Mouse (Mus musculus) midbrain, postnatal 0 days (tissue): Measurements from ENCODE around the gene Gcfc2. TPM values are rescaled to one million over a fixed set of nuclear protein-coding genes. Genes with fewer than 3 reads are reported as not detected.

ENCODE experiments used
- ATAC-seq: fragments of 200-750 bp; cut with Nextera tagmentation; 2 replicates; pipeline ENCODE4 v1.8.0; 2017; ENCODE audit warnings: moderate number of reproducible peaks, mild to moderate bottlenecking, moderate TSS enrichment, moderate library complexity; ENCODE audit not compliant: low FRiP score
- DNase-seq: peaks from one replicate; pipeline ENCODE4 v3.0.0-alpha.2; 2015; ENCODE audit warnings: low spot score
- H3K27ac ChIP-seq: fragments of 300-500 bp; sonication (generic); 2 replicates; pipeline ENCODE4 v1.5.1; 2014; ENCODE audit warnings: low read depth, mild to moderate bottlenecking, low read length, mixed read lengths
- H3K27me3 ChIP-seq: fragments of 300-500 bp; sonication (generic); 2 replicates; pipeline ENCODE4 v1.6.1; 2014; ENCODE audit warnings: low read length, control low read depth, mixed read lengths; ENCODE audit not compliant: insufficient read depth
- H3K36me3 ChIP-seq: fragments of 300-500 bp; sonication (generic); 2 replicates; pipeline ENCODE4 v1.6.1; 2014; ENCODE audit warnings: low read length, control low read depth, mixed read lengths; ENCODE audit not compliant: insufficient read depth
- H3K4me1 ChIP-seq: fragments of 300-500 bp; sonication (generic); 2 replicates; pipeline ENCODE4 v1.6.1; 2014; ENCODE audit warnings: mild to moderate bottlenecking, control low read depth, antibody characterized with exemption, low read length, mixed read lengths; ENCODE audit not compliant: insufficient read depth
- H3K4me2 ChIP-seq: fragments of 300-500 bp; sonication (generic); 2 replicates; pipeline ENCODE4 v1.6.1; 2014; ENCODE audit warnings: low read depth, mild to moderate bottlenecking, low read length, mixed read lengths; ENCODE audit not compliant: poor library complexity, severe bottlenecking
- H3K4me3 ChIP-seq: fragments of 300-500 bp; sonication (generic); 2 replicates; pipeline ENCODE4 v1.5.1; 2014; ENCODE audit warnings: low read depth, mild to moderate bottlenecking, low read length, moderate library complexity
- H3K9ac ChIP-seq: fragments of 300-500 bp; sonication (generic); replicated peaks from 2 replicates; pipeline ENCODE4 v1.6.1; 2014; ENCODE audit warnings: mild to moderate bottlenecking, low read length, moderate library complexity, mixed read lengths; ENCODE audit not compliant: poor library complexity, severe bottlenecking
- H3K9me3 ChIP-seq: fragments of 300-500 bp; sonication (generic); 2 replicates; pipeline ENCODE4 v1.6.1; 2016; ENCODE audit warnings: low read length, control low read depth
- CTCF ChIP-seq: IDR thresholded peaks from 2 replicates; pipeline ENCODE4 v1.5.1; 2016; ENCODE audit warnings: antibody characterized with exemption, mild to moderate bottlenecking
- WGBS: fragments of 180-500 bp; shearing (Covaris S2); extraction: QIAGEN DNeasy Blood & Tissue Kit; methylation state at CpG from one replicate; pipeline ENCODE4 v1.1.7; 2014; 5-methylcytosine and 5-hydroxymethylcytosine counted together
- polyA plus RNA-seq: library from polyadenylated mRNA; unstranded; fragments of >200 nt; fragmentation: Nextera tagmentation; extraction: Ambion mirVana; gene quantifications from 2 replicates; pipeline ENCODE4 v1.2.1, GENCODE M21; 2015
- total RNA-seq: library from RNA; depleted of rRNA; stranded (reverse); fragments of >200 nt; gene quantifications from 2 replicates; pipeline ENCODE4 v1.2.3, GENCODE M21; 2014

Gene Gcfc2
- total and polyA plus RNA-seq, 2 experiments from 2014 or later = 4.9 to 16.8 TPM

DNA sequence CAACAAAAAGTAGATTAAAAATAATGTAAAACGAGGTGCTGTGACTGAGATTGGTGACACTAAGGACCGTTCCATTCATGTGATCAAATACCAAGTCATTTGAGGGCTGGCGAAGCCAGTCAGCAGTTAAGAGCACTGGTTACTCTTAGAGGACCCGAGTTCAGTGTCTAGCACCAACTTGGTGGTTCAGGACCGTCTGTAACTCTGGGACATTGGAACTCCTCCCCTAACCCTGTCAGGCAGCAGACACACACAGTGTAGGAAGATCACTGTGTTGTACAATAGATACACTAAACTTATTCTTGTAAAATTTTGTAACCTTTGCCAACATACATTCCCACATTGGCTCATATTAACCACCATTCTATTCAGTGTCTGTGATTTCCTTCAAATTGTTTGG, 835 bp downstream of the Gcfc2 start:
- peak overlapping the region; percentile 64 for H3K4me2 ChIP-seq
- H3K4me3 ChIP-seq = peak overlapping the region; percentile 75
- ATAC-seq (no peak), DNase-seq (no peak)
- 0 out of 2 replicates have a peak, but pooled peaks cover 3% of the 10 kb centered on the region for H3K4me1 ChIP-seq
- H3K27me3 ChIP-seq = no peaks in the 10 kb centered on the region
- H3K36me3 ChIP-seq = peaks cover 18% of the 10 kb centered on the region
- no peaks in the 10 kb centered on the region for H3K9me3 ChIP-seq
- no peak overlapping the region; the same call in 1 of the 2 replicates for H3K27ac ChIP-seq
- 9% methylated on average over 5 of the region's 5 CpGs for WGBS
- TF ChIP-seq CTCF = no peak
- peak overlapping the region; percentile 79 for H3K9ac ChIP-seq

DNA sequence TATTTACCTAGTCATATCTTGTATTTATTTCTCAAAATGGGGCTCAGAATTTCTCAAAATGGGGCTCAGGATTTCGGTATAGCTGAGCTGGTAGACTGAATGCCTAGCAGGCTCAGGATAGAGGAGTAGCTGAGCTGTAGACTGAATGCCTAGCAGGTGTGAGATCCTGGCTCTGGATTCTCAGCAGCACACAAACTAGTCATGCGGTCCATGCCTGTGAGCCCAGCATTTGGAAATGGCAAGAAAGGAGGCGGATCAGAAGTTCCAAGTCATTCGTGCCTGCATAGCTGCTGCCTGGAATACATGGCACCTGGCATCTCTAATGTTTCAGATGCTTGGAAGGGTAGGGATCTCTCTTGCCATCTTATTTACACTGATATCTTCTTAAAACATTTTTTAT, 5.9 kb downstream of the Gcfc2 start:
- WGBS = 95% methylated on average over 4 of the region's 4 CpGs
- H3K27me3 ChIP-seq = no peaks in the 10 kb centered on the region
- H3K4me1 ChIP-seq = 0 out of 2 replicates have a peak, but pooled peaks cover 1% of the 10 kb centered on the region
- H3K4me2 ChIP-seq = no peak overlapping the region
- no peak for DNase-seq
- no peak overlapping the region for H3K9ac ChIP-seq
- peaks cover 46% of the 10 kb centered on the region for H3K36me3 ChIP-seq
- ATAC-seq = no peak
- TF ChIP-seq CTCF = no peak
- no peak overlapping the region for H3K27ac ChIP-seq
- no peak overlapping the region for H3K4me3 ChIP-seq
- no peaks in the 10 kb centered on the region for H3K9me3 ChIP-seq

DNA sequence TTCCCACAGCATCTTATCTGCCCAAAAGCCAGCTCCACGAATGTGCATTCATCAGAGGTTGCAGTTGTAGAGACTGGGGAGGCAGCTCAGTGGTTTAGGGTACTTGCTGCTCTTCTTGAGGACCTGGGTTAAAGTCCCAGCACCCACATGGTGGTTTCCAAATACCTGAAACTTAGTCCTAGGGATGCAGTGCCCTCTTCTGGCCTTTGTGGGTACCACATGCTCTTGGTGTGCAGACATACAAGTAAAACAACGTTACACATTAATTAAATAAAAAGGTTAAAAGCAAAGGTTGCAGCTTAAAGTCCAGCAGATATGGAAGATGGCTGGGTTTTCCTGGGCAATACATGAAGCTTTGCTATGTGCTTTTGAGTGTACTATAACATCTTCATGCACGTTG, 9.8 kb downstream of the Gcfc2 start:
- WGBS = 96% methylated on average over 3 of the region's 3 CpGs
- H3K9ac ChIP-seq = no peak overlapping the region
- peak; percentile 41 for TF ChIP-seq CTCF
- ATAC-seq (no peak), DNase-seq (no peak)
- peaks cover 46% of the 10 kb centered on the region for H3K36me3 ChIP-seq
- H3K4me1 ChIP-seq = no peaks in the 10 kb centered on the region
- no peaks in the 10 kb centered on the region for H3K27me3 ChIP-seq
- H3K4me3 ChIP-seq = no peak overlapping the region
- H3K4me2 ChIP-seq = no peak overlapping the region
- H3K27ac ChIP-seq = no peak overlapping the region
- no peaks in the 10 kb centered on the region for H3K9me3 ChIP-seq

DNA sequence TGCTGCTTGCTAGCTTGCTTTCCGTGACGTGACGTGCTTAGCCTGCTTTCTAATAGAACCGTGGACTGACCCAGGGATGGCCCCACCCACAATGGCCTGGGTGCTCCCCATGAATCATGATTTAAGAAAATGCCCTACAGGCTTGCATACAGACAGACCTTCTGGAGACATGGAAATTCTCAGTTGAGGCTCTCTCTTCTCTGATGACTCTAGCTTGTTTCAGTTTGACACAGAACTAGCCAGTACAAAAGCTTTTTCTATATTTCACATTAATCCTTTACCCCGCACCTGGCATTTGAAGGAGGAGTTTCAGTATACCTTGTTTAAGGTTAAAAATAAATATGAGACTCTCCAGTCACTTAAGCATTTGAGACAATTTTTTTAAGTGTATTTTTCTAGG, 18.2 kb downstream of the Gcfc2 start:
- ATAC-seq (no peak), DNase-seq (no peak)
- 92% methylated on average over 5 of the region's 5 CpGs for WGBS
- Histone ChIP-seq H3K4me1 (no peaks in the 10 kb centered on the region), H3K27me3 (no peaks in the 10 kb centered on the region), H3K4me3 (no peak overlapping the region), H3K9ac (no peak overlapping the region), H3K4me2 (no peak overlapping the region), H3K9me3 (no peaks in the 10 kb centered on the region), H3K27ac (no peak overlapping the region), H3K36me3 (peaks cover 41% of the 10 kb centered on the region)
- no peak for TF ChIP-seq CTCF

DNA sequence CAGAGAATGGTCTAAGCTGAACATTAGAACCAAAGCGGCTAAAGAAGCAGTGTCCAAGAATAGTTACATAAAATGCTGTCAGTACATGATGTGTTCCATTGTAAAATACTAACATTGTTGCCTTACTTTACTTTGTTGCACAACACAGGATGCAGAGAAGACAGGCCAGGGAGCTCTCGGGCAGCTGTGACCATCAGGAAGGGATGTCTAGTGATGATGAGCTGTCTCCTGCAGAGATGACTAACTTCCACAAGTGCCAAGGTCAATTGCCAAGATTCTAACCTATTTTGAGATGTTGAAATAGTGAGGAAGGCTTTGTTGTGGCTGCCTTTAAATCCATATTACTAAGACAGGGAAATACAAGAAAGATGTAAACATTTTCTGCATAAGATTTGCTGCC, 19.8 kb downstream of the Gcfc2 start:
- Histone ChIP-seq H3K9ac (no peak overlapping the region), H3K4me2 (no peak overlapping the region), H3K36me3 (peaks cover 50% of the 10 kb centered on the region), H3K27me3 (no peaks in the 10 kb centered on the region), H3K9me3 (no peaks in the 10 kb centered on the region), H3K4me3 (no peak overlapping the region), H3K4me1 (no peaks in the 10 kb centered on the region), H3K27ac (no peak overlapping the region)
- WGBS = 85% methylated on average over 2 of the region's 2 CpGs
- no peak for TF ChIP-seq CTCF
- no peak for ATAC-seq
- no peak for DNase-seq

DNA sequence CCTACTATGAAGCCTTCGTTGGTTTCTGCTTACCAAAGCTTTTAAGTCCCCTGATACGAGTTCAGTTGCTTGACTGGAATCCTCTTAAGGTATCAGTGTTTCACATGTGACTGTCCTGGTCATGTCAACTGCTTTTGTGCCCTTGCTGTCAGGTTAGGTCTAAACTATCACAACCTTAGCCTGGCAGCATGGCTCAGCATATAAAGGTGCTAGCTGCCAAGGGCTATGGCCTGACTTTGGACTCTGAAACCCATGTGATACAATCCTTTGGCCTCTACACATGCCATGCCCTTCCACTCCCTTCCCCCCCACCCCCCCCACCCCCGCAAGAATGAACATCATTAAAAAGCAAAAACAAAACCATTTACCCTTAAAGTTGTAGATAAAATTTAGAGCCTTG, 21.0 kb downstream of the Gcfc2 start:
- H3K36me3 ChIP-seq = peaks cover 59% of the 10 kb centered on the region
- no peaks in the 10 kb centered on the region for H3K9me3 ChIP-seq
- no peak for TF ChIP-seq CTCF
- ATAC-seq = no peak
- no peak overlapping the region for H3K9ac ChIP-seq
- H3K27me3 ChIP-seq = no peaks in the 10 kb centered on the region
- no peak overlapping the region for H3K4me3 ChIP-seq
- no peak overlapping the region for H3K27ac ChIP-seq
- H3K4me1 ChIP-seq = no peaks in the 10 kb centered on the region
- H3K4me2 ChIP-seq = no peak overlapping the region
- WGBS = 91% methylated on average over 3 of the region's 3 CpGs
- DNase-seq = no peak
